Mouse (Mus musculus): ENCODE results near the gene Snapc3.

DNA sequence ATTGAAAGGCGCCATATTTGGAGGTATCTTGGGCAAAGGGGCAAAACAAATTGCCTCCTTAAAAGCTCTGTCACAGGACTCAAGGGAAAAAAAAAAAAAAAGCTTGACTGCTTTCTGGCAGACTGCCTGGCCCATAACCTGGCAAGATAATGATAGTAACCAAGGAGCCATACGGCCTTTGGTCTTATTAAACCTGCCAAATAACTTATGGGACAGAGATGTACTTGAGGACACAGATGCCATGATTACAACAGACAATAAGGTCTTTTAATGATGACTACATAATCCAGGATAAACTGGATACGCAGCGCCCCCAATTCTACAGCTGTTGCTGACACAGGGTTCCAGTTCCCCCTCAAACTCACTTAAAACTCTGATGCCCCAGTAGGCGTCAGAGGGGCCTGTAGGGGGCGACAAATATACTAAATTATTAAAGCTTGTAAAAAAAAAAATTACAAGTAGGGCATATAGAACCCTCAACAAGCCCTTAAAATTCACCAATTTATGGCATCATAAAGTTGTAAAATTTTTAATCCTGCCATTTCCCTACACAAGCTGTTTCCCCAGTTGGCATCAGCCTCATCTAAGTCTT is 33.5 kb upstream of the Snapc3 start:
- TF ChIP-seq CTCF (IDR thresholded peaks at IDR 0.05; ENCODE audit: low read depth), result no peak
- no peak for TF ChIP-seq EP300 (IDR thresholded peaks at IDR 0.05; ENCODE audit: low read depth)

Measured in heart, postnatal 0 days (tissue).